Mouse (Mus musculus): ENCODE results near the gene Map3k6. TPM values are rescaled to one million over a fixed set of nuclear protein-coding genes. Genes with fewer than 3 reads are reported as not detected.

Map3k6 gene
- 0.19 and 2.0 TPM in 2 replicates for total RNA-seq (2014; fragmentation: Nextera tagmentation)
- total RNA-seq (2017), result 3.7 and 4.1 TPM in 2 replicates

GRCm38 (mm10) chr4:133240490-133240921 is at the start of gene Map3k6:
Gene Map3k6, plus strand, starts transcription at chr4:133240818.
- peak; percentile 61 for ATAC-seq (replicated peaks; ENCODE audit: poor library complexity, severe bottlenecking)

- no peak for ATAC-seq (replicated peaks; ENCODE audit: poor library complexity, severe bottlenecking)
These were observed 46.1 kb upstream of the Map3k6 start for GRCm38 (mm10) chr4:133194482-133194881.

- ATAC-seq (replicated peaks; ENCODE audit: poor library complexity, severe bottlenecking), result no peak
These were observed 45.6 kb upstream of the Map3k6 start for GRCm38 (mm10) chr4:133195014-133195413.

GRCm38 (mm10) chr4:133196136-133196535 is 44.5 kb upstream of the Map3k6 start:
- no peak for ATAC-seq (replicated peaks; ENCODE audit: poor library complexity, severe bottlenecking)

GRCm38 (mm10) chr4:133196852-133197251 is 43.8 kb upstream of the Map3k6 start:
- ATAC-seq (replicated peaks; ENCODE audit: poor library complexity, severe bottlenecking), result no peak

GRCm38 (mm10) chr4:133197355-133197754 is 43.3 kb upstream of the Map3k6 start:
- no peak for ATAC-seq (replicated peaks; ENCODE audit: poor library complexity, severe bottlenecking)

- ATAC-seq (replicated peaks; ENCODE audit: poor library complexity, severe bottlenecking), result no peak
These were observed 42.8 kb upstream of the Map3k6 start for GRCm38 (mm10) chr4:133197801-133198286.

- no peak for ATAC-seq (replicated peaks; ENCODE audit: poor library complexity, severe bottlenecking)
These were observed 42.1 kb upstream of the Map3k6 start for GRCm38 (mm10) chr4:133198337-133199180.

GRCm38 (mm10) chr4:133199743-133200142 is 40.9 kb upstream of the Map3k6 start:
- ATAC-seq (replicated peaks; ENCODE audit: poor library complexity, severe bottlenecking), result no peak

- ATAC-seq (replicated peaks; ENCODE audit: poor library complexity, severe bottlenecking), result no peak
These were observed 40.3 kb upstream of the Map3k6 start for GRCm38 (mm10) chr4:133200343-133200742.

GRCm38 (mm10) chr4:133201006-133201771 is 39.4 kb upstream of the Map3k6 start:
- 0 out of 2 replicates have a peak, but pooled peaks have one; percentile 28 for ATAC-seq (replicated peaks; ENCODE audit: poor library complexity, severe bottlenecking)

GRCm38 (mm10) chr4:133202254-133202653 is 38.4 kb upstream of the Map3k6 start:
- ATAC-seq (replicated peaks; ENCODE audit: poor library complexity, severe bottlenecking), result no peak

GRCm38 (mm10) chr4:133203591-133203990 is 37.0 kb upstream of the Map3k6 start:
- ATAC-seq (replicated peaks; ENCODE audit: poor library complexity, severe bottlenecking), result no peak

GRCm38 (mm10) chr4:133204379-133204778 is 36.2 kb upstream of the Map3k6 start:
- no peak for ATAC-seq (replicated peaks; ENCODE audit: poor library complexity, severe bottlenecking)

- ATAC-seq (replicated peaks; ENCODE audit: poor library complexity, severe bottlenecking), result peak; percentile 24; the same call in 1 of the 2 replicates
These were observed 31.3 kb upstream of the Map3k6 start for GRCm38 (mm10) chr4:133209366-133209765.

GRCm38 (mm10) chr4:133210023-133210787 is 30.4 kb upstream of the Map3k6 start:
- no peak for ATAC-seq (replicated peaks; ENCODE audit: poor library complexity, severe bottlenecking)

GRCm38 (mm10) chr4:133210788-133211390 is 29.7 kb upstream of the Map3k6 start:
- no peak for ATAC-seq (replicated peaks; ENCODE audit: poor library complexity, severe bottlenecking)

GRCm38 (mm10) chr4:133211751-133212561 is 28.7 kb upstream of the Map3k6 start, which contains the start of the genes Cd164l2 and Gpr3:
Gene Cd164l2, plus strand, starts transcription at chr4:133212131.
Gene Gpr3, minus strand, starts transcription at chr4:133212536.
- peak; percentile 10; the same call in 1 of the 2 replicates for ATAC-seq (replicated peaks; ENCODE audit: poor library complexity, severe bottlenecking)
